Mouse (Mus musculus) limb, embryonic 15.5 days (tissue): ENCODE results near the gene Pck1. TPM values are rescaled to one million over a fixed set of nuclear protein-coding genes. Genes with fewer than 3 reads are reported as not detected.
"Not testable (repeated sequence)": the region's sequence is repeated elsewhere in the genome, so short reads cannot be mapped to it uniquely, and the experiment has no call there.

Source experiments
- ATAC-seq: fragments of 200-750 bp; cut with Nextera tagmentation; 2 replicates; pipeline ENCODE4 v1.8.0; 2017; ENCODE audit warnings: low read depth, moderate TSS enrichment; ENCODE audit not compliant: insufficient number of reproducible peaks, low FRiP score, low TSS enrichment
- H3K27ac ChIP-seq: fragments of 300-500 bp; sonication (generic); 2 replicates; pipeline ENCODE4 v1.5.1; 2015; ENCODE audit warnings: moderate library complexity, mild to moderate bottlenecking, inconsistent platforms
- H3K27me3 ChIP-seq: fragments of 300-500 bp; sonication (generic); 2 replicates; pipeline ENCODE4 v1.6.1; 2015; ENCODE audit warnings: inconsistent platforms
- H3K36me3 ChIP-seq: fragments of 300-500 bp; sonication (generic); 2 replicates; pipeline ENCODE4 v1.6.1; 2015; ENCODE audit warnings: inconsistent platforms
- H3K4me1 ChIP-seq: fragments of 300-500 bp; sonication (generic); 2 replicates; pipeline ENCODE4 v1.6.1; 2015; ENCODE audit warnings: inconsistent platforms
- H3K4me2 ChIP-seq: fragments of 300-500 bp; sonication (generic); 2 replicates; pipeline ENCODE4 v1.6.1; 2015; ENCODE audit warnings: mild to moderate bottlenecking, inconsistent platforms
- H3K4me3 ChIP-seq: fragments of 300-500 bp; sonication (generic); 2 replicates; pipeline ENCODE4 v1.5.1; 2015; ENCODE audit warnings: mild to moderate bottlenecking, inconsistent platforms
- H3K9ac ChIP-seq: fragments of 300-500 bp; sonication (generic); 2 replicates; pipeline ENCODE4 v1.6.1; 2015; ENCODE audit warnings: inconsistent platforms
- H3K9me3 ChIP-seq: fragments of 300-500 bp; sonication (generic); 2 replicates; pipeline ENCODE4 v1.6.1; 2016; ENCODE audit warnings: inconsistent platforms
- WGBS: fragments of 180-500 bp; shearing (Covaris S2); methylation state at CpG from one replicate; pipeline ENCODE4 v1.1.7; 2015; 5-methylcytosine and 5-hydroxymethylcytosine counted together
- polyA plus RNA-seq: library from polyadenylated mRNA; unstranded; fragments of >200 nt; fragmentation: Nextera tagmentation; extraction: Ambion mirVana; gene quantifications from 2 replicates; pipeline ENCODE4 v1.2.1, GENCODE M21; 2015

Gene Pck1
- polyA plus RNA-seq, result 0.09 and 0.15 TPM in 2 replicates

GRCm38 (mm10) chr2:173152436-173153151, at the start of gene Pck1:
Gene Pck1, plus strand, starts transcription at chr2:173153048.
- H3K4me1 ChIP-seq, result no peaks in the 10 kb centered on the region
- no peaks in the 10 kb centered on the region for H3K27me3 ChIP-seq
- no peak for ATAC-seq
- no peaks in the 10 kb centered on the region for H3K36me3 ChIP-seq
- no peak within 1 kb of the TSS for H3K4me3 ChIP-seq
- WGBS, result 78% methylated on average over 13 of the region's 13 CpGs
- H3K9ac ChIP-seq, result no peak within 1 kb of the TSS
- H3K4me2 ChIP-seq, result no peak within 1 kb of the TSS
- no peak within 1 kb of the TSS for H3K27ac ChIP-seq
- H3K9me3 ChIP-seq, result no peaks in the 10 kb centered on the region

- 77% methylated on average over 9 of the region's 9 CpGs for WGBS
- Histone ChIP-seq H3K36me3 (no peaks in the 10 kb centered on the region), H3K27ac (no peak overlapping the region), H3K27me3 (peaks cover 15% of the 10 kb centered on the region), H3K4me1 (no peaks in the 10 kb centered on the region), H3K9ac (no peak overlapping the region), H3K4me2 (no peak overlapping the region), H3K9me3 (no peaks in the 10 kb centered on the region), H3K4me3 (no peak overlapping the region)
- ATAC-seq, result no peak
Measured at GRCm38 (mm10) chr2:173106409-173106808, 46.4 kb upstream of the Pck1 start.

- 18% methylated on average over 14 of the region's 14 CpGs for WGBS
- Histone ChIP-seq H3K36me3 (no peaks in the 10 kb centered on the region), H3K9me3 (no peaks in the 10 kb centered on the region)
Measured at GRCm38 (mm10) chr2:173106889-173107785, 45.7 kb upstream of the Pck1 start.

GRCm38 (mm10) chr2:173108509-173109190, 44.2 kb upstream of the Pck1 start:
- H3K9ac ChIP-seq, result no peak overlapping the region
- peaks cover 12% of the 10 kb centered on the region for H3K27me3 ChIP-seq
- no peaks in the 10 kb centered on the region for H3K9me3 ChIP-seq
- no peak overlapping the region for H3K27ac ChIP-seq
- WGBS, result 49% methylated on average over 6 of the region's 6 CpGs
- no peak overlapping the region for H3K4me2 ChIP-seq
- no peaks in the 10 kb centered on the region for H3K4me1 ChIP-seq
- ATAC-seq, result no peak
- H3K36me3 ChIP-seq, result no peaks in the 10 kb centered on the region
- H3K4me3 ChIP-seq, result no peak overlapping the region

More at GRCm38 (mm10) chr2:173106889-173107785, 45.7 kb upstream of the Pck1 start:
- no peak overlapping the region for H3K9ac ChIP-seq
- no peak overlapping the region for H3K4me2 ChIP-seq
- no peaks in the 10 kb centered on the region for H3K4me1 ChIP-seq
- no peak for ATAC-seq
- H3K4me3 ChIP-seq, result no peak overlapping the region
- peaks cover 12% of the 10 kb centered on the region for H3K27me3 ChIP-seq
- no peak overlapping the region for H3K27ac ChIP-seq

- WGBS, result 91% methylated on average over 7 of the region's 7 CpGs
- H3K9ac ChIP-seq, result no peak overlapping the region
Measured at GRCm38 (mm10) chr2:173109510-173109909, 43.3 kb upstream of the Pck1 start.

GRCm38 (mm10) chr2:173110571-173110970, 42.3 kb upstream of the Pck1 start:
- H3K27me3 ChIP-seq, result peaks cover 8% of the 10 kb centered on the region
- no peaks in the 10 kb centered on the region for H3K4me1 ChIP-seq
- no peak overlapping the region for H3K4me2 ChIP-seq
- no peaks in the 10 kb centered on the region for H3K9me3 ChIP-seq
- 87% methylated on average over 9 of the region's 9 CpGs for WGBS
- no peak overlapping the region for H3K9ac ChIP-seq
- H3K4me3 ChIP-seq, result no peak overlapping the region
- no peaks in the 10 kb centered on the region for H3K36me3 ChIP-seq
- ATAC-seq, result no peak
- no peak overlapping the region for H3K27ac ChIP-seq

More at GRCm38 (mm10) chr2:173109510-173109909, 43.3 kb upstream of the Pck1 start:
- ATAC-seq, result no peak
- Histone ChIP-seq H3K4me3 (no peak overlapping the region), H3K4me1 (no peaks in the 10 kb centered on the region), H3K4me2 (no peak overlapping the region), H3K27ac (no peak overlapping the region), H3K36me3 (no peaks in the 10 kb centered on the region), H3K9me3 (no peaks in the 10 kb centered on the region), H3K27me3 (peaks cover 12% of the 10 kb centered on the region)

GRCm38 (mm10) chr2:173113796-173114195, 39.1 kb upstream of the Pck1 start:
- H3K9me3 ChIP-seq, H3K27ac ChIP-seq, ATAC-seq, H3K4me1 ChIP-seq, H3K4me3 ChIP-seq, H3K27me3 ChIP-seq, H3K36me3 ChIP-seq, H3K4me2 ChIP-seq, H3K9ac ChIP-seq: not testable (repeated sequence)
- 63% methylated on average over 3 of the region's 3 CpGs for WGBS

- ATAC-seq, result no peak
- H3K4me2 ChIP-seq, result no peak within 1 kb of the TSS
- WGBS, result 89% methylated on average over 35 of the region's 35 CpGs
- H3K9me3 ChIP-seq, result no peaks in the 10 kb centered on the region
- H3K4me1 ChIP-seq, result peaks cover 6% of the 10 kb centered on the region
- H3K4me3 ChIP-seq, result no peak within 1 kb of the TSS
- no peaks in the 10 kb centered on the region for H3K36me3 ChIP-seq
- no peak within 1 kb of the TSS for H3K27ac ChIP-seq
- H3K9ac ChIP-seq, result no peak within 1 kb of the TSS
- no peaks in the 10 kb centered on the region for H3K27me3 ChIP-seq
Measured at GRCm38 (mm10) chr2:173119023-173119944, 33.6 kb upstream of the Pck1 start, which contains the start of gene Ctcfl. Gene Ctcfl, minus strand, starts transcription at chr2:173119525.

GRCm38 (mm10) chr2:173120117-173120516, 32.7 kb upstream of the Pck1 start:
- H3K36me3 ChIP-seq, H3K27me3 ChIP-seq, ATAC-seq, H3K9me3 ChIP-seq, H3K4me2 ChIP-seq, H3K9ac ChIP-seq, H3K4me3 ChIP-seq, H3K27ac ChIP-seq, H3K4me1 ChIP-seq: not testable (repeated sequence)
- 73% methylated on average over 4 of the region's 4 CpGs for WGBS

- H3K4me2 ChIP-seq, result no peak overlapping the region
- H3K27ac ChIP-seq, result no peak overlapping the region
- H3K9me3 ChIP-seq, result no peaks in the 10 kb centered on the region
- no peaks in the 10 kb centered on the region for H3K36me3 ChIP-seq
- ATAC-seq, result no peak
- WGBS, result 86% methylated on average over 7 of the region's 7 CpGs
- H3K9ac ChIP-seq, result no peak overlapping the region
- H3K4me1 ChIP-seq, result no peaks in the 10 kb centered on the region
- H3K4me3 ChIP-seq, result no peak overlapping the region
- no peaks in the 10 kb centered on the region for H3K27me3 ChIP-seq
Measured at GRCm38 (mm10) chr2:173124022-173124735, 28.7 kb upstream of the Pck1 start.
